Mouse (Mus musculus): ENCODE data around the gene Fam199x.

DNA sequence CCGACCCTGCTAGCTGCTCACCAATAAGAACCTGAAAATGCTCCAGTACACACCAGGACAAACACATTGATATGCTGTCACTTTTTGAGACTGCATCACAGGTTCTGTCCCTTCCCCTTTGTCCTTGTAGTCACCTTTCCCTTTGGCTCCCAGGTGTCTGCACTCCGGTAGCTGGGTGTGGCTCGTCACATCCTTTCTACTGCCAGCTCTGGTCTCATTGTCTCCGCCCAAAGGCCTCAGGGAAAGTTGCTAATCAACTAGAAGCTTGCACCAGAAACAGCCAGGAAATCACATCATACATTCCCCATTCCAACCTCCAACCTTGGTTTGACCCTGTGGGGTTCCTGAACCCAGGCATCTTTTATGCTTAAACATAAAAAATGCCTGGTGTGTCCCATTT lies 15.1 kb upstream of the Fam199x start:
- TF ChIP-seq CTCF (IDR thresholded peaks at IDR 0.05; ENCODE audit: low read depth) (no peak), EP300 (IDR thresholded peaks at IDR 0.05; ENCODE audit: low read depth) (no peak)

All from liver, embryonic 14.5 days (tissue).